Mouse (Mus musculus): ENCODE data around the gene Nhsl1.

- TF ChIP-seq CTCF (IDR thresholded peaks at IDR 0.05; ENCODE audit: control insufficient read depth, insufficient read depth, insufficient replicate concordance, low read depth, low read length), result no peak
- TF ChIP-seq POLR2A (IDR thresholded peaks at IDR 0.05; ENCODE audit: control insufficient read depth, low read depth, low read length), result no peak
Observed at GRCm38 (mm10) chr10:18437584-18437983, 118.8 kb downstream of the Nhsl1 start.

Data from testis, adult 2 months (tissue).